Mouse (Mus musculus): ENCODE results near the gene Zhx3. TPM values are rescaled to one million over a fixed set of nuclear protein-coding genes. Genes with fewer than 3 reads are reported as not detected.

Gene Zhx3
- polyA plus RNA-seq, 1 experiment: 43.0 TPM

DNA sequence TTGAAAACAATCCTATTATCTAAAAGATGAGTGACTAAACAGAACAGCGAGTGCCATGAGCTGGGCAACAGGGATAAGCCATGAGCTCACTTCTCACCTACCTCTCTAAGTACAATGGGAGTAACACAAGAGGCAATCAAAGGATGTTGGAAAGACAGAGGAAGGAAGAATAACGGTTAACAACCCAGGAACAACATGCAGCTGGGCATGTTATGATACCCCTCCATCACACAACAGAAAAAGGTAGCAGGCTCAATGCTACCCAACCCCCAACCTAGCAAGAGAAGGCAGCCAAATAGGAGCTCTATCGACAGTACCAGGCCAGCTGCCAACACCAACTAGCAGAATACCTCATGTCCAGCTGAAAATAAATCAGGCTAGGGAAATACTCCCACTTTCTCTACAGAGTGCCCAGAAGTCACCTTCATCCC is 66.7 kb downstream of the Zhx3 start:
- H3K36me3 ChIP-seq (ENCODE audit: control insufficient read depth, insufficient read depth, low read length): no peaks in the 10 kb centered on the region
- peaks cover 2% of the 10 kb centered on the region; the same call in 1 of the 2 replicates for H3K4me1 ChIP-seq (ENCODE audit: control insufficient read depth, insufficient read depth, low read length)
- peak overlapping the region; percentile 53; the same call in 1 of the 2 replicates for H3K27ac ChIP-seq (ENCODE audit: control insufficient read depth, insufficient read depth, low read depth, low read length)
- TF ChIP-seq POLR2A (IDR thresholded peaks at IDR 0.05; ENCODE audit: control insufficient read depth, low read depth, low read length) (no peak), CTCF (IDR thresholded peaks at IDR 0.05; ENCODE audit: control insufficient read depth, insufficient read depth, insufficient replicate concordance, low read depth, low read length) (no peak)
- H3K27me3 ChIP-seq (ENCODE audit: control insufficient read depth, insufficient read depth, low read length): no peaks in the 10 kb centered on the region
- H3K4me3 ChIP-seq (ENCODE audit: control insufficient read depth, low read depth, low read length): no peak overlapping the region

DNA sequence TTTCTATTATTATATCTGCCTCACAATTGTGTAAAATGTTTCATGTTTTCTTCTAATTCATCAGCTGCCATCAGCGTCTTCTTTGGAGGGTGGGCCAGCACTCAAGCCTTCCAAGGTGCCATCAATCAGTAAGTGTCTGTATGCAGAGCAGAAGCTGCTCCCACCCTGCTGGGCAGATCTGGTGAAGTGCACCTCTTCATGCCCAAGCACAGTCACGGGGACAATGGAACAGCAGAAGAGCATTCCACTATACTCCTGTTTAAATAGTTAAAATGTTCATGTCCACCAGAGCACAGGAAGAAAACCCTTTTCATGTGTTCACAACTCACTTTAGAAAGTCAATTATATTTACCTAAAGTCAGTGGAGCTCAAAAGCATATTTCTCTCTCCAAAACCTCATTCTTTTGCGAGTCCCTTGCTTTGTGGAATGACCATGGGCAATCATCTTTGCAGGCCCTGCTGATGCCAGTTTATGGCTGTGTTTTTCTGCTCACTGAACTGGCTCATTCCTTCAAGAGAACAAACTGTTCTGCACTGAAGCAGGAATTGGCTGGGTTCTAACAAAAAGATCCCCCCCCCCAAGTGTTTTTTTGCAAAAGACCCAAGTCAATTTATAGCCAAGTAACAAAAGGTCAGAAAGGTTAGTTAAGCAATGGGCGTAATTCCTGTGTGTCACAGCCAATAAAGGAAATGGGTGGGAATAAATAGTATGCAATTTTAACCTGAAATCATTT is 67.8 kb downstream of the Zhx3 start:
- TF ChIP-seq POLR2A (IDR thresholded peaks at IDR 0.05; ENCODE audit: control insufficient read depth, low read depth, low read length) (no peak), CTCF (IDR thresholded peaks at IDR 0.05; ENCODE audit: control insufficient read depth, insufficient read depth, insufficient replicate concordance, low read depth, low read length) (no peak)
- Histone ChIP-seq H3K36me3 (ENCODE audit: control insufficient read depth, insufficient read depth, low read length) (no peaks in the 10 kb centered on the region), H3K4me1 (ENCODE audit: control insufficient read depth, insufficient read depth, low read length) (peaks cover 2% of the 10 kb centered on the region; the same call in 1 of the 2 replicates), H3K27ac (ENCODE audit: control insufficient read depth, insufficient read depth, low read depth, low read length) (peak overlapping the region; percentile 56), H3K4me3 (ENCODE audit: control insufficient read depth, low read depth, low read length) (no peak overlapping the region), H3K27me3 (ENCODE audit: control insufficient read depth, insufficient read depth, low read length) (no peaks in the 10 kb centered on the region)

DNA sequence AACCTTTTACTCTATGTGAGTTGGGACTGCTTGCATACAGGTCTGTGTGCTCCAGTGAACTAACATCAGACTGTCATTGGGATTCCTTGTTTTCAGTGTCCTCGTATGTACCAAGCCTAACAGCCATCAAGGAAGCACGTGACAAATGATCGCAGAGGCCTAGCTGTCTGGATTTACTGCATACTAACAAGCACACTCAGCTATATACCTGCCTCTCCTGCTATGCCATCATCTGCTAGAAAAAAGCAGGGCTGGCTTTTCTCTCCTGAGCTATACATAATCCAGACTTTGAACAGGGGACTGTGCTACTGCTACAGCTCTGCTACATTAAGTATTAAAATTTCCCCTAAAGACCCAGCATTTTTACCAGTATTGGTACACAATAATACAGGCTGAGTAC is 70.5 kb downstream of the Zhx3 start:
- no peaks in the 10 kb centered on the region for H3K27me3 ChIP-seq (ENCODE audit: control insufficient read depth, insufficient read depth, low read length)
- H3K27ac ChIP-seq (ENCODE audit: control insufficient read depth, insufficient read depth, low read depth, low read length): no peak overlapping the region
- no peak for TF ChIP-seq CTCF (IDR thresholded peaks at IDR 0.05; ENCODE audit: control insufficient read depth, insufficient read depth, insufficient replicate concordance, low read depth, low read length)
- TF ChIP-seq POLR2A (IDR thresholded peaks at IDR 0.05; ENCODE audit: control insufficient read depth, low read depth, low read length): no peak
- no peaks in the 10 kb centered on the region for H3K36me3 ChIP-seq (ENCODE audit: control insufficient read depth, insufficient read depth, low read length)
- no peak overlapping the region for H3K4me3 ChIP-seq (ENCODE audit: control insufficient read depth, low read depth, low read length)
- H3K4me1 ChIP-seq (ENCODE audit: control insufficient read depth, insufficient read depth, low read length): peaks cover 2% of the 10 kb centered on the region; the same call in 1 of the 2 replicates

DNA sequence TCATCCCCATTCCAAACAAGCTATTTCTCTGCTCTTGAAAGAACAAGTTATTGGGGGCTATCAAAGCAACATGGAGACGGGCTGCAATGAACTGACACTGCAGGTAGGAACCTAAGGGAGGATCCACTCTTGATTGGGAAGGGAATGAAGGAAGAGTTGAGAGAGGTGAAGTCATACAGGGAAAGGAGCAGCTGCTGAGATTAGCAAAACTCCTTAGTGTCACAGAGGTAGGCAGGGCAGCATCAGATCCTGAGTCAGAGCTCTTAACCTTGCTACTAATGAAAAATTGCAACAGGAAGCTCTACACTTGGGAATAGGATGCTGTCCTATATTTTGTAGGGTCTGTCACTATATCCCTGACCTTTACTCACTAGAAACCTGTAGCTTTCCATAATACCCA is 71.8 kb downstream of the Zhx3 start:
- no peak overlapping the region for H3K4me3 ChIP-seq (ENCODE audit: control insufficient read depth, low read depth, low read length)
- no peak overlapping the region for H3K27ac ChIP-seq (ENCODE audit: control insufficient read depth, insufficient read depth, low read depth, low read length)
- peaks cover 2% of the 10 kb centered on the region; the same call in 1 of the 2 replicates for H3K4me1 ChIP-seq (ENCODE audit: control insufficient read depth, insufficient read depth, low read length)
- H3K36me3 ChIP-seq (ENCODE audit: control insufficient read depth, insufficient read depth, low read length): no peaks in the 10 kb centered on the region
- TF ChIP-seq POLR2A (IDR thresholded peaks at IDR 0.05; ENCODE audit: control insufficient read depth, low read depth, low read length) (no peak), CTCF (IDR thresholded peaks at IDR 0.05; ENCODE audit: control insufficient read depth, insufficient read depth, insufficient replicate concordance, low read depth, low read length) (no peak)
- no peaks in the 10 kb centered on the region for H3K27me3 ChIP-seq (ENCODE audit: control insufficient read depth, insufficient read depth, low read length)

DNA sequence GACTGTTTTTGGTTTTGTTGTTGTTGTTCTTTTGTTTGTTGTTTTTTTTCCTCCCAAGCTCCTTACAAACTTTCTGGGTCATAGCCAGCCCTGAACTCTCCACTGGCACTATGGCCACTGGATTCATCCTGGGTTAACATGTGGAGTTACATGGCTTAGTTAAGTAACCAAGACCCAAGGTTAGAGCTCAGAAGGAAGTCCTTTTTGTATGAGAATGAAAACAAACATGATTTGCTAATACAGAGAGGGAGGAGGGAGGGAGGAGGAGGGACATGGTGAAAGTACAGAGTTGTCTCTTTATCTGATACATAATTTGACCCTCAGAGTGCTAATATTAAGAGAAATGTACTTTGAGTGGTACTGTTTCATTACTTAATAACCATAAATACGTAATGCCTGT is 74.6 kb downstream of the Zhx3 start:
- Histone ChIP-seq H3K36me3 (ENCODE audit: control insufficient read depth, insufficient read depth, low read length) (no peaks in the 10 kb centered on the region), H3K27ac (ENCODE audit: control insufficient read depth, insufficient read depth, low read depth, low read length) (peak overlapping the region; percentile 5; the same call in 1 of the 2 replicates), H3K4me1 (ENCODE audit: control insufficient read depth, insufficient read depth, low read length) (no peaks in the 10 kb centered on the region), H3K4me3 (ENCODE audit: control insufficient read depth, low read depth, low read length) (no peak overlapping the region), H3K27me3 (ENCODE audit: control insufficient read depth, insufficient read depth, low read length) (no peaks in the 10 kb centered on the region)
- TF ChIP-seq POLR2A (IDR thresholded peaks at IDR 0.05; ENCODE audit: control insufficient read depth, low read depth, low read length): no peak
- no peak for TF ChIP-seq CTCF (IDR thresholded peaks at IDR 0.05; ENCODE audit: control insufficient read depth, insufficient read depth, insufficient replicate concordance, low read depth, low read length)

DNA sequence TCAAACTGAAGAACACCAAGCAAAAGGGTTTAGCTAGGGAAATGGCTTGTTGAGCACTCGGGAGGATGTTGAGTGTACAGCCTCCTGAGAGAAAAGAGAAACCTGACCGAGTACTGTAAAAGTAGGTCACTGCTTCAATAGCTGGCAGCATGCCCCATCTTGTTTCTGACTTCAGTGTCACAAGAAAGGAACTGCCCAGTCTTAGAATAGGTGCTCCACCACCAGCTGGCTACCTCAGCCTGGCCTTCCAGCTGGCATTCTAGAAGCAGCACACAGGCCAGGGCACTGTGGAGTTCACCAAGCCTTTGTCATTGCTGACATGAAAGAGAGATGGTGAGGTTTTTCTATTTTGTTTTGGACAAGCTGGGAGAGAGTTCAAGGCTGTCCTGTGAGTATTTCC is 75.8 kb downstream of the Zhx3 start:
- TF ChIP-seq POLR2A (IDR thresholded peaks at IDR 0.05; ENCODE audit: control insufficient read depth, low read depth, low read length): no peak
- TF ChIP-seq CTCF (IDR thresholded peaks at IDR 0.05; ENCODE audit: control insufficient read depth, insufficient read depth, insufficient replicate concordance, low read depth, low read length): no peak
- Histone ChIP-seq H3K4me3 (ENCODE audit: control insufficient read depth, low read depth, low read length) (no peak overlapping the region), H3K4me1 (ENCODE audit: control insufficient read depth, insufficient read depth, low read length) (no peaks in the 10 kb centered on the region), H3K36me3 (ENCODE audit: control insufficient read depth, insufficient read depth, low read length) (no peaks in the 10 kb centered on the region), H3K27me3 (ENCODE audit: control insufficient read depth, insufficient read depth, low read length) (no peaks in the 10 kb centered on the region), H3K27ac (ENCODE audit: control insufficient read depth, insufficient read depth, low read depth, low read length) (no peak overlapping the region)

DNA sequence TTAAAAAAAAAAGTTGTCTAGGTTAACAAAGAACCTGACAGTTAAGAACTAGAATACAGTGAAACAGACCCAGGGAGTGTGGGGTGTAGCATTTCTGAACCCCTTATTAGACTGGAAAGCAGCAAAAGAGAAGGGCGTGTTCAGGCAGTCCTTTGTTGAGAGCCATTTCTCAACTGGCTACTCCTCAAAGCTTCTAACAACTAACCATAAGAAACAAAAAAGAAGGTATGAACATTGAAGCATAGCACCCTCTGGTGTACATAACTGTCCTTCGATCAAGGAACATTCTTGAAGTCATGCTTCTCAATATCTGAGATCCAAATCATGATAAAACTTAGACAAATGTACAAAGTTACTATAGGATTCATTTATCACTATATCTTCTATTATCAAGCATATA is 79.7 kb downstream of the Zhx3 start:
- no peaks in the 10 kb centered on the region for H3K27me3 ChIP-seq (ENCODE audit: control insufficient read depth, insufficient read depth, low read length)
- H3K36me3 ChIP-seq (ENCODE audit: control insufficient read depth, insufficient read depth, low read length): no peaks in the 10 kb centered on the region
- H3K4me3 ChIP-seq (ENCODE audit: control insufficient read depth, low read depth, low read length): no peak overlapping the region
- TF ChIP-seq CTCF (IDR thresholded peaks at IDR 0.05; ENCODE audit: control insufficient read depth, insufficient read depth, insufficient replicate concordance, low read depth, low read length) (no peak), POLR2A (IDR thresholded peaks at IDR 0.05; ENCODE audit: control insufficient read depth, low read depth, low read length) (no peak)
- no peaks in the 10 kb centered on the region for H3K4me1 ChIP-seq (ENCODE audit: control insufficient read depth, insufficient read depth, low read length)
- no peak overlapping the region for H3K27ac ChIP-seq (ENCODE audit: control insufficient read depth, insufficient read depth, low read depth, low read length)

All from testis, adult 2 months (tissue).